Mouse (Mus musculus) gastrocnemius, postnatal 36 days (tissue): ENCODE data around the gene Pitpnm1. TPM values are rescaled to one million over a fixed set of nuclear protein-coding genes. Genes with fewer than 3 reads are reported as not detected.
A peak's percentile ranks its signal among the peaks of the same experiment; 100 is the strongest.
"Not testable (repeated sequence)": the region's sequence is repeated elsewhere in the genome, so short reads cannot be mapped to it uniquely, and the experiment has no call there.

ENCODE experiments used
- DNase-seq, 2 experiments: peaks; one replicate each; pipeline ENCODE4 v3.0.0; 2022
- intact Hi-C: fragments of 180-260 bp; cut with DNase I; formaldehyde crosslinking; loops from one replicate; pipeline ENCODE4 v1.15.1; 2025
- total RNA-seq, 2 experiments: library from RNA; stranded (reverse); gene quantifications; 2 replicates each; pipeline ENCODE4 v1.2.3; 2021

The Pitpnm1 gene
- total RNA-seq, 2 experiments from 2014 or later, result 3.8 to 4.0 TPM

DNA sequence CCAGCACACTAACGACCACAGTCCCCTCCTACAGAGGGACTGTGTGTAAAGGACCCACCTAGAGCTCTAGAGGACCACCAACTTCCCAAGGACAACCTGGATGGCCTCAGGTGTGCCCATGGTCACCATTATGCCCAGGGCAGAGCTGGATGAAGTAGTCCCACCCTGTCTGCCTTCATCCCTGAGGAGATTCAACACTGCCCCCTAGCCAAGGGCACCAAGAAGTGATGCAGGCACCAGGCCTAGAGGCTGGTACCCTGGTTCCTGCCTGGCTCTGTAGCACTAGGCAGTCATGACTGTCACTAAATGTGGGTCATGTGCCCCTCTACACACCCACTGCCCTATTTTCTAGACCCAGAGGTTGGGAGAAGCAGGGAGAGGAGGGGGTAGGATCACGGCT lies 32.0 kb downstream of the Pitpnm1 start:
- intact Hi-C loops, result loop anchor here (2.0 kb wide), 1 partner anchor 53 kb away; no protein-coding TSS in a partner anchor

GRCm38 (mm10) chr19:4134354-4134753 lies 34.6 kb downstream of the Pitpnm1 start:
- intact Hi-C loops, result no loop called here
- DNase-seq, result no peak

More for the DNA sequence above, 32.0 kb downstream of the Pitpnm1 start:
- no peak for DNase-seq

DNA sequence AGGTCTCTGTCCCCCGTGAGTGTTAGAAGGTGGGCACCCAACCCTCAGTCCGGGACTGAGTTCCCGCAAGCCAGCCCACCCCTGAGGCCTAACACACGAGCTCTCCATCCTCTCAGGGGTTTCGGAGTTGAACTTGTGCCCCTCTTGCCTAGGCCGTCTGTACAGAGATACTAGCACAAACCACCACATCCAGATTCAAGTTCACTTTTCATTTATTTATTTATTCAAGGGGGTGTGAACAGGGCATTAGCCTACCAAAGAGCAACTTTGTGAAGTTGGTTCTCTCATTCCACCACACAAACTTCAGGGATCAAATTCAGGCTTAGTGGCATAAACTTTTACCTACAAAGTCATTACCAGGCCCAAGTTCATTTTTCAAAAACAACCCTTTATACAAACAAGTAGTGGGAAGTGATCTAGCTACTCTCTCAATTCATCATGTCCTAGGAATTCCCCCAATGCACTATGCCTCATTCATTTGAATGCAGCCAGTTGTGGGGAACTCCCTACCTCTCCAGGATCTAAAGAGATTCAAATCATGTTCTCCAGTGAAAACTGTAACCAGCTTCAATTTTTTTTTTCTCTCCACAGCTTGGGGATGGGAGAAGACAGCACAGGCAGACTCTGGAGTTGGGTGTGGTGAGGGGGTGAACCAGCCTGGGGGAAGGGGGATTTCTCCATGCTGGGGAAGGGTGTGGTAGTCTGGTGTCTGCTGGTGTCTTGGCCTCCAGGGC lies 35.6 kb downstream of the Pitpnm1 start:
- intact Hi-C loops, result loop anchor here (5.0 kb wide), 1 partner anchor 38 kb away; the partner anchor contains the start of genes Cdk2ap2 and Pitpnm1
- not testable (repeated sequence) for DNase-seq

DNA sequence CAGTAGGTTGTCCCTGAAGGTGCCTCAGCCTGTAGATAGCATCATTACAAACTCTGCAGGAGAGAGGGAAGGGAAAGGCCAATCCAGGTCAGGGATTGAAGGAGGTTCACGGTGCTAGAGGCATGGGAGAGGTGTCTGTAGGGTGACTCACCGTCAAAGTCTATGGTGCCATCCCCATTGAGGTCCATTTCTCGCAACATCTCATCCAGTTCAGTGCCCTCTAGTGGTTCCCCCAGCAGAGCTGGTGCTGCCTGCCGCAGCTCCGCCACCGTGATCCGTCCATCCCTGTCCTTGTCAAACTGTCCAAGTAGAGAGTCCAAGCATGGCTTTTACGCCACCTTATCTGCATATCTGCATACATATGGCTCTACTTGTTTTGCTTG lies 36.2 kb downstream of the Pitpnm1 start:
- intact Hi-C loops, result loop anchor here (5.0 kb wide), 1 partner anchor 39 kb away; the partner anchor contains the start of genes Cdk2ap2 and Pitpnm1
- DNase-seq, result not testable (repeated sequence)

- intact Hi-C loops, result loop anchor here (5.0 kb wide), 1 partner anchor 39 kb away; the partner anchor contains the start of genes Cdk2ap2 and Pitpnm1
- DNase-seq, result no peak
These were observed 36.7 kb downstream of the Pitpnm1 start for GRCm38 (mm10) chr19:4136463-4136862.

DNA sequence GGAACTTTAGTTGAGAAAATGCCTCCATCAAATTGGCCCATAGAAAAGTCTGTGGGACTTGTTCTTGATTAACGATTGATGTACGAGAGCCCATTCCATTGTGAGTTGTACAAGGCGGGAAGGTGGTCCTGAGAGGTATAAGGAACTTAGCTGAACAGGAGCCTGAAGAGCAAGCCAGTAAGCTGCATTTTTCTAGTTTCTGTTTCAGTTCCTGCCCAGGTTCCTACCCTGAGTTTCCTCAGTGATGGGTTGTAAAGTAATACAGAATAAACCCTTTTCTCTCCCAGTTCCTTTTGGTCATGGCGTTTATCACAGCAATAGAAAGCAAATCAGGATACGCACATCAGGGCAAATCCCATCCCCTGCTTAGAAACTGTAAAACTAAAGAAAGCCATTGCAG lies 38.1 kb downstream of the Pitpnm1 start:
- intact Hi-C loops, result loop anchor here (5.0 kb wide), 1 partner anchor 41 kb away; the partner anchor contains the start of genes Cdk2ap2 and Pitpnm1
- DNase-seq, result no peak

DNA sequence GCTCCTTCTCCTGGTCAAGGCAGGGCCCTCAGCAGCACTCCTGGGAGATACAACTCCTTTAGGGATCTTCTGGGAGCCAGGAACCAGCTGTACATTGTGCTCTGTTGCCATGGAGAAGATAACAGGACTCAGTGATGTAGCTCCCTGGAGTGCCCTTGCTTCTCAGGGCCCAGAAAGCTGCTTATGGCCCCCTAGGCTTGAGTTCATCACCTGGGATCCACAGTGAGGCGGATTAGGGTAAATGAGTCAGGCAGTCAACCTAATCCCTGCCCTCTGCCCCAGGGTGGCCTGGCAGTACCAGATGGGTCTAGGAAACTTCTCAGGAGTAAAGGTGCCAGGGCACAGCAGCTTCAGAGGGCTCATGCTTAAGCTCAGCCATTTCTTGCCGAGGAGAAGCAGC lies 39.6 kb downstream of the Pitpnm1 start, which contains the start of gene Gpr152:
Gene Gpr152 (plus strand): TSS at position 342 of the 400 bp plus-strand sequence.
- intact Hi-C loops, result loop anchor here (5.0 kb wide), 1 partner anchor 42 kb away; the partner anchor contains the start of genes Cdk2ap2 and Pitpnm1
- no peak for DNase-seq

DNA sequence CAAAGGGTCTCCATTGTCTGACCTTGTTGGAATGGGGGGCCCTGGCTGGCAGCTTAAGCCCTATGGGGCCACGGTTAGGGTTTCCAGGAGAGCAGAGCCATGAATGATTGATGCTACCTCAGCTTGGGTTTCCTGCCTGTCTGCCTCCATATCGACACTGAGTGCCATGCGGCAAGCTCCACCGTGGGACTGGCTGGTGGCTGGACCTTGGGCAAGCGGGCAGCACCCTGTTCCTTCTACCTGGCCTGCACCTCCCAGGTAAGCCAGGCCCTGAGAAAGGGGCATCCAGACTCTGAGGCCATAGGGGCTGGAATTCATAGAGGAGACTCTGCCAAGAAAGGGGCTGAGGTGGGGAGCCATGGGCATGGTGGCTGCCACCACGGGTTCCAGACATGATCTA lies 40.3 kb downstream of the Pitpnm1 start:
- intact Hi-C loops, result no loop called here
- no peak for DNase-seq

DNA sequence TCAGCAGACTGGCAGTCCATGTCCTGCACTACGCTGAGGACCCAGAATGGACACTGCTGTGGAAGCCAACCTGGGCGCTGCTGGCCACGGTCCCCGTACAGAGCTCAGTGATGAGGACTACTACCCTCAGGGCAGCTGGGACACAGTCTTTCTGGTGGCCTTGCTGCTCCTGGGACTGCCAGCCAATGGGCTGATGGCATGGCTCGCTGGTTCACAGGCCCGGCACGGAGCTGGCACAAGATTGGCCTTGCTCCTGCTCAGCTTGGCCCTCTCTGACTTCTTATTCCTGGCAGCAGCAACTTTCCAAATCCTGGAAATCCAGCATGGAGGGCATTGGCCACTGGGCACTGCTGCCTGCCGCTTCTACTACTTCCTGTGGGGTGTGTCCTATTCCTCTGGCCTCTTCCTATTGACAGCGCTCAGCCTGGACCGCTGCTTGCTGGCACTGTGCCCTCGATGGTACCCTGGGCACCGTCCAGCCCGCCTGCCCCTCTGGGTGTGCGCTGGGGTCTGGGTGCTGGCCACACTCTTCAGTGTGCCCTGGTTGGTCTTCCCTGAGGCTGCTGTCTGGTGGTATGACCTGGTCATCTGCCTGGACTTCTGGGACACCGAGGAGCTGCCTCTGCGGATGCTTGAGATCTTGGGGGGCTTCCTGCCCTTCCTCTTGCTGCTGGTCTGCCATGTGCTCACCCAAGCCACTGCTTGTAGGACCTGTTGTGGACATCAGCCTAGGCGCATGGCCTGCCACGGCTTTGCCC lies 42.8 kb downstream of the Pitpnm1 start:
- no peak for DNase-seq
- intact Hi-C loops, result no loop called here

DNA sequence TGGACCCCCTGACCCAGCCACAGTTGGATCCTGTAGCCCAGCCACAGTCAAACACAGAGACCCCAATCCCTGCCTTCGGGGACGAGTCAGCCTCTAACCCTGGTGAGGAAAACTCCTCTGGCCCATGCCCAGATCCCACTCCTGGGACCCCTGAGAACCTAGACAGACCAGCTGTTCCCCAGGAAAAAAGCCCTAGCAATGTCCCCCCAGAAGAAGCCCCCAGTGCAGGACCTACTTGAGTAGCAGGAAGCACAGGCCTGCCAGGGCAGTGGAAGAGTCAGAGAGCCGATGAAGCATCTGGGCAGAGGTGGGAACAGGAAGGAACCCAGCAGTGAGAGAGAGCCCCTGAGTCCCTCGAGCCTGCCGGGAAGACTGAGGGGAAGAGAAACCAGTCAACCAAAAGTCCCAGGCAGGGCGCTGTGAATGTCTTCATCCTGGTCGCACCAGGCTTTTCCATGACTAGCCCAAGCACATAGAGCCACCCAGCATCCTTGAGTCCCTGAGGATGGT lies 44.0 kb downstream of the Pitpnm1 start, which contains the start of gene Cabp4:
Gene Cabp4 (minus strand): TSS at position 275 of the 510 bp plus-strand sequence.
- intact Hi-C loops, result no loop called here
- DNase-seq, result no peak

GRCm38 (mm10) chr19:4144550-4145498 lies 45.0 kb downstream of the Pitpnm1 start:
- DNase-seq, result no peak
- intact Hi-C loops, result no loop called here

DNA sequence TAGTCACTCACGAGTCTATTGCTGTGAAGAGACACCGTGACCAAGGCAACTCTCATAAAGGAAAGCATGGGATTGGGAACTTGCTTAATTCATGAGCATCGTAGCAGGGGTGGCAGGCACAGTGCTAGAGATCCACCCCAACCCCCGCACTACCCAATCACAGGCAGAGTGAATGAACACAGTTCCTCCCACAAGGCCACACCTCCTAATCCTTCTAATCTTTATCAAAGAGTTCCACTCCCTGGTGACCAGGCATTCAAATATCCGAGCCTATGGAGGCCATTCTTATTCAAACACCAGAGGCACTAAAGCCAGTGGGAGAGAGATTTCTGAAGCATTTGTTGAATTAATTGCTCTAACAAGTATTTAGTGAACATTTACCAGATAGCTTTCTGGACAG lies 46.1 kb downstream of the Pitpnm1 start:
- no peak for DNase-seq
- intact Hi-C loops, result no loop called here

DNA sequence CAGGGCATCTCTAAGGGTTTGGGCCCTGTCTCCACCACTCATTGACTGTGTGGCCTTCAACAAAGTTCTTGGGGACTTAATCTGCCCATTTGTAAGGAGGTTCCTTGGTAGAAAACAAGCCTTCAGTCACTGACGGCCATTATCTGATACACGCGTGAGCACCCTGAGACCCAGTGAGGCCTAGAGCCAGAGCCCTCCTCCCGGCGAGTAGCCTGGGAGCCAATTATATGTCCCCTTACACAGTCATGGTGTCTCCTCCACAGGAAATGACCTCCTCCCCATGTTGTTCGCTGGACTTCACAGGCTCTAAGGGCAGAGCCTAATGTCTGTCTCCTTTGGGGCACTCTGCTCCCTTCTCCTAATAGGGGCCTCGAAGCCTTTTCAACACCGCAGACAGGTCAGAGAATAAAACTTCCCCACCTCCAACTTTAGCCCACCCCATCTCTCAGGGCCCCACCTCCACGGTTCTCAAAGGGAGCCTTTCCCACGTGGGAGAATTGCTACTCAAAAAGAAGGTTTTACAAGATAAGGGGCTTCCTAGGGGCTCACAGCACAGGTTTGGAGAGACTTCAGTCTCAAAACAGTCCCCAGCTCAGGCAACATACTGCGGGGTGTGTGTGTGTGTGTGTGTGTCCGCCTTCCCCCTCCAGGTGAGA lies 46.7 kb downstream of the Pitpnm1 start:
- DNase-seq, result no peak

DNA sequence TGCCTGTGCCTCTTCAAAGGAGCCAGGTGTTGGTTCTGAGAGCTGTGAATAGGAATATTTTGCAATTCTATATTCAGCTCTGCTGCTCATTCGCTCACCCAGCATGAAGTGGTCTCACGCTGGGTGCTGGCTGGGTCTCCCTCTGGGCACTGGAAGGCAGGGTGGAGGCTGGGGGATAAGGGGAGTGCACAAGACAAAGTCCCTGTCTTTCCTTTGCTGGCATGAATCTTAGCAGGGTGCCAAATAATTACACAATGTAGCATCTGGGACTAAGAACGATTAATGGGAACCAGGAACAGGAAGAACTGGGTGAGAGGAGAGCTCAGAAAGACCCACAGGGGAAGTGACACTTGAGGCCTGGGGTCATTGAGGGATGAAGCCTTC lies 47.2 kb downstream of the Pitpnm1 start:
- no peak for DNase-seq
- intact Hi-C loops, result no loop called here

More for the DNA sequence above, 46.7 kb downstream of the Pitpnm1 start:
- intact Hi-C loops, result no loop called here

DNA sequence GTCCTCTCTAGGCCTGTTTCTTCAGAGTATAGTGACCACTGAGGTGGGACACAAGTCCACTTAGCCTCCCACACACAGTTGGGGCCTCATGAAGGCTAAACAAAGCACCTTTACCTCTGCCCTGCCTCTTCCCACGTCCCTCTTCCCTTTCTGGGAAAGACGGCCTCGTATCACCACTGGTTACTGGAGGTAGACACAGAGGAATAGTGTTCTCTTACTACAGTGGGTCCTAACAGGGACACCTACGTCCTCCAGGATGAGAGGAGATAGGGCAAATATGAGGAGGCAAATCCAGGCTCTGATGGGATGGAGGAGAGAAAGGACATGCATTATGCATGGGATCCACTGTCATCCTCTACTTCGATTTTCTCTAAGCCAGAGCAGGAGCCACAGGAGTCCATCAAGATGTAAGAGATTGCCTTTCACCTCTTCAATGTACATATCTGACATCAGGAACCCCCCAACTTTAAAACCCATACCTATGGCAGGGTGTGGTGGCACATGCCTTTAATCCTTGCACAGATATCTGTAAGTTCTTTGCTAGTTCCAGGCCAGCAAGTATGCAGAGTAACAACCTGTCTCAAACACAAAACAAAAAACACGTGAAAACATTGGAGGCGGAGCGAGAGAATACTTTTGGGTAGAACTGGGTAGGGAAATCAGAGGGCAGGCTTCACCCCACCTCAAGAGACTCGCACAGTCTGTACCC lies 48.1 kb downstream of the Pitpnm1 start:
- intact Hi-C loops, result no loop called here
- DNase-seq, result no peak

DNA sequence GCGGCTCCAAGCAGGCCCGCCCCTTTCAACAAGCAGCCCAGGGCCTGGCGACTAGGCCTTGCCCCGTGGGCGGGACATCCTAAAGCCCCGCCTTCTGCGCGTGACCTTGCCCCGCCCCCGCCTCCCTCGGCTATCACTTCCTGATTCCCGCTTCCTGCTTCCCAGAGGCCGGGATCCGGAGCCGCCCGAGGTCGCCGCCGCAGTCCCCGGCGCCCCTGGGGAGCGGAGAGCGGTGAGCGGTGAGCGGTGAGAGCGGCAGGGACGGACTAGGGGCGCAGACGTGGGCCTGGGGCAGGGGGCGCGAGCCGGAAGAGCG lies 48.7 kb downstream of the Pitpnm1 start, which contains the start of gene Coro1b:
Gene Coro1b (plus strand): TSS at position 129 of the 316 bp plus-strand sequence.
- intact Hi-C loops, result no loop called here
- DNase-seq, result peak; percentile 97 to 98

- intact Hi-C loops, result no loop called here
- no peak for DNase-seq
These were observed 49.0 kb downstream of the Pitpnm1 start for GRCm38 (mm10) chr19:4148819-4149218.

- intact Hi-C loops, result no loop called here
These were observed 49.5 kb downstream of the Pitpnm1 start for GRCm38 (mm10) chr19:4149283-4149682.

More at GRCm38 (mm10) chr19:4149283-4149682, 49.5 kb downstream of the Pitpnm1 start:
- no peak for DNase-seq
